ENCODE assay signal across 8 mouse cellular contexts in genomic region chr13:34077492-34078271, GRCm38 (mm10). TPM values are rescaled to one million over a fixed set of nuclear protein-coding genes. Genes with fewer than 3 reads are reported as not detected.
DNase-seq lines count a peak whose midpoint lies in the region; ATAC-seq lines count a peak whose summit lies in the region.

Tubb2a (minus strand) TSS chr13:34078007.

- H3K27ac ChIP-seq in heart, embryonic 11.5 days (ENCODE audit: low read depth, low read length), result 0 out of 2 replicates have a peak within 1 kb of the TSS, but pooled peaks have one; percentile 12
- H3K27ac ChIP-seq in kidney, embryonic 16.5 days (ENCODE audit: low read length), result peak within 1 kb of the TSS; percentile 43; the same call in 1 of the 2 replicates

- ATAC-seq in heart, embryonic 11.5 days (replicated peaks; ENCODE audit: insufficient number of reproducible peaks, low FRiP score, low TSS enrichment), result peak; percentile 93
- ATAC-seq in kidney, embryonic 16.5 days (ENCODE audit: low FRiP score, low TSS enrichment), result peak; percentile 94

- peaks cover 22% of the 10 kb centered on the region for H3K4me1 ChIP-seq in erythroblast, embryonic 14.5 days (ENCODE audit: control insufficient read depth)
- H3K4me1 ChIP-seq in heart, embryonic 11.5 days (ENCODE audit: control insufficient read depth, insufficient read depth, low read length), result peaks cover 9% of the 10 kb centered on the region
- peaks cover 12% of the 10 kb centered on the region; the same call in 1 of the 2 replicates for H3K4me1 ChIP-seq in kidney, embryonic 16.5 days (ENCODE audit: insufficient read depth, low read length)

- DNase-seq in CD4-positive helper T cell, adult 2 months (ENCODE audit: low read depth, low spot score), result peak; percentile 89
- peak; percentile 73 for DNase-seq in brain, embryonic 18.5 days (ENCODE audit: low read depth, low spot score)
- DNase-seq in liver, result peak; percentile 94
- peak; percentile 74 to 89 for DNase-seq in monocyte, adult 2 months (ENCODE audit: low read depth in 1 of 2, low spot score in 2 of 2)
- DNase-seq in spleen, postnatal 14 days (ENCODE audit: low spot score in 2 of 2), result peak; percentile 84 to 91

- peak within 1 kb of the TSS; percentile 81 for H3K9ac ChIP-seq in heart, embryonic 11.5 days (ENCODE audit: low read depth, low read length)
- peak within 1 kb of the TSS; percentile 88 for H3K9ac ChIP-seq in kidney, embryonic 16.5 days (replicated peaks; ENCODE audit: low read length)

- H3K9me3 ChIP-seq in erythroblast, embryonic 14.5 days (ENCODE audit: control insufficient read depth, low read length), result no peaks in the 10 kb centered on the region
- no peaks in the 10 kb centered on the region for H3K9me3 ChIP-seq in heart, embryonic 11.5 days (replicated peaks; ENCODE audit: control insufficient read depth, low read length)
- H3K9me3 ChIP-seq in kidney, embryonic 16.5 days (ENCODE audit: low read length), result no peaks in the 10 kb centered on the region

- peaks cover 14% of the 10 kb centered on the region for H3K27me3 ChIP-seq in erythroblast, embryonic 14.5 days (ENCODE audit: control insufficient read depth)
- H3K27me3 ChIP-seq in heart, embryonic 11.5 days (ENCODE audit: control insufficient read depth, insufficient read depth, low read length), result no peaks in the 10 kb centered on the region
- no peaks in the 10 kb centered on the region for H3K27me3 ChIP-seq in kidney, embryonic 16.5 days (ENCODE audit: insufficient read depth, low read length)

- peak within 1 kb of the TSS; percentile 96 for H3K4me2 ChIP-seq in heart, embryonic 11.5 days
- H3K4me2 ChIP-seq in kidney, embryonic 16.5 days (replicated peaks; ENCODE audit: low read depth, low read length), result peak within 1 kb of the TSS; percentile 76

- 1% methylated on average over 45 of the region's 45 CpGs for WGBS in heart, embryonic 11.5 days (ENCODE audit: insufficient replicate concordance)
- WGBS in kidney, embryonic 16.5 days, result under 1% methylated on average over 45 of the region's 45 CpGs

- peak within 1 kb of the TSS; percentile 87 for H3K4me3 ChIP-seq in erythroblast, embryonic 14.5 days (replicated peaks)
- H3K4me3 ChIP-seq in heart, embryonic 11.5 days (ENCODE audit: low read depth, low read length), result peak within 1 kb of the TSS; percentile 59
- peak within 1 kb of the TSS; percentile 80 for H3K4me3 ChIP-seq in kidney, embryonic 16.5 days (ENCODE audit: low read length)

- H3K36me3 ChIP-seq in erythroblast, embryonic 14.5 days (ENCODE audit: control insufficient read depth), result peaks cover 28% of the 10 kb centered on the region
- no peaks in the 10 kb centered on the region for H3K36me3 ChIP-seq in heart, embryonic 11.5 days (ENCODE audit: control insufficient read depth, insufficient read depth, low read length)
- H3K36me3 ChIP-seq in kidney, embryonic 16.5 days (ENCODE audit: insufficient read depth, low read length), result peaks cover 3% of the 10 kb centered on the region; the same call in 1 of the 2 replicates

RNA-seq across cellular contexts. Expression of gene Tubb2a, which starts in this region (rescaled TPM):
- polyA plus RNA-seq in erythroblast, embryonic 14.5 days (2012), result 6.1 and 9.8 TPM in 2 replicates
- 96.2 and 112 TPM in 2 replicates for polyA plus RNA-seq in heart, embryonic 11.5 days (2014; fragmentation: Nextera tagmentation; extraction: Ambion mirVana)
- polyA plus RNA-seq in kidney, embryonic 16.5 days (2015; fragmentation: Nextera tagmentation; extraction: Ambion mirVana), result 143 and 150 TPM in 2 replicates

Comparison
In these comparisons a context has a peak if more than half of its experiments do, and no peak if none do; other contexts are left out.
1. Peak in every context shown above with its lines: DNase-seq, ATAC-seq, H3K4me3 ChIP-seq and H3K27ac ChIP-seq.